Mouse (Mus musculus): ENCODE data around the gene Ptchd4. TPM values are rescaled to one million over a fixed set of nuclear protein-coding genes. Genes with fewer than 3 reads are reported as not detected.

The Ptchd4 gene
- total and polyA plus RNA-seq, 3 experiments = not detected

DNA sequence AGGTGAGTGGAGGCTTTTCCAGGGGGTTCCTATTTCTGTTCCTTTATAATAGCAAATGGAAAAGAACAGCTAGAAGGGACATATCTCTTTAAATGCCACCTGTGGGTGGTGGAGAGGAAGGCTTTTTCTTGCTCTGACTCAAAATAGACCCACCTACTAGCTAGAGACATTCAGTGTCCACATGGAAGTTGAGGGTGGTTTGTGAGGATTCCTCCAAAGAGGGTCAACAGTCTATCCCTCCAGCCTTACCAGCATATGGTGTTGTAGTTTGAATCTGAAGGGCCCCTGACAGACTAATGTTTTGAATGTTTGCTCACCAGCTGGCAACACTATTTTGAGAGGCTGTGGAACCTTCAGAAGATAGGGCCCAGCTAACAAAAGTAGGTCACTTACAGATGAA is 147.0 kb downstream of the Ptchd4 start:
- Histone ChIP-seq H3K4me3 (ENCODE audit: control insufficient read depth in 1 of 2, insufficient read depth in 1 of 2, low read depth in 2 of 2, low read length in 2 of 2) (no peak overlapping the region), H3K9me3 (replicated peaks; ENCODE audit: insufficient read depth, low read length) (no peaks in the 10 kb centered on the region), H3K27me3 (ENCODE audit: control insufficient read depth in 1 of 2, insufficient read depth in 2 of 2, low read length in 2 of 2) (no peaks in the 10 kb centered on the region), H3K79me2 (ENCODE audit: control insufficient read depth, insufficient read depth, low read length, poor library complexity) (no peaks in the 10 kb centered on the region), H3K36me3 (ENCODE audit: control insufficient read depth in 1 of 2, insufficient read depth in 2 of 2, low read length in 2 of 2) (no peaks in the 10 kb centered on the region), H3K9ac (ENCODE audit: control insufficient read depth, low read depth, low read length, poor library complexity, severe bottlenecking) (no peak overlapping the region), H3K27ac (ENCODE audit: control insufficient read depth, low read depth, low read length) (no peak overlapping the region), H3K4me1 (ENCODE audit: control insufficient read depth in 1 of 2, insufficient read depth in 2 of 2, low read length in 2 of 2) (no peaks in the 10 kb centered on the region)
- no peak for DNase-seq (ENCODE audit: low read depth, low spot score)
- TF ChIP-seq POLR2A (IDR thresholded peaks at IDR 0.05; ENCODE audit: control insufficient read depth in 1 of 2, insufficient read depth in 1 of 2, low read depth in 1 of 2, low read length in 2 of 2, poor library complexity in 1 of 2) (no peak), MEF2A (IDR thresholded peaks at IDR 0.05; ENCODE audit: extremely low read depth, insufficient replicate concordance, low read depth, low read length, poor library complexity, severe bottlenecking) (no peak), NRF1 (IDR thresholded peaks at IDR 0.05; ENCODE audit: insufficient read depth, low read depth, low read length, poor library complexity, severe bottlenecking) (no peak), MAFK (IDR thresholded peaks at IDR 0.05; ENCODE audit: borderline replicate concordance, low read depth, low read length) (no peak), MAX (IDR thresholded peaks at IDR 0.05; ENCODE audit: low read length) (no peak), NELFE (IDR thresholded peaks at IDR 0.05; ENCODE audit: low read depth, low read length) (no peak), RAD21 (IDR thresholded peaks at IDR 0.05; ENCODE audit: low read depth, low read length) (no peak), ZC3H11A (IDR thresholded peaks at IDR 0.05; ENCODE audit: low read depth, low read length) (no peak), MAZ (IDR thresholded peaks at IDR 0.05; ENCODE audit: low read depth, low read length) (no peak), TBP (IDR thresholded peaks at IDR 0.05; ENCODE audit: low read depth, low read length) (no peak), TCF12 (IDR thresholded peaks at IDR 0.05; ENCODE audit: low read depth, low read length) (no peak), SIN3A (IDR thresholded peaks at IDR 0.05; ENCODE audit: low read length) (no peak), RCOR1 (IDR thresholded peaks at IDR 0.05; ENCODE audit: low read depth, low read length) (no peak), GABPA (IDR thresholded peaks at IDR 0.05; ENCODE audit: low read depth, low read length) (no peak), ZKSCAN1 (IDR thresholded peaks at IDR 0.05; ENCODE audit: low read depth, low read length) (no peak), ZMIZ1 (IDR thresholded peaks at IDR 0.05; ENCODE audit: low read depth, low read length) (no peak)

DNA sequence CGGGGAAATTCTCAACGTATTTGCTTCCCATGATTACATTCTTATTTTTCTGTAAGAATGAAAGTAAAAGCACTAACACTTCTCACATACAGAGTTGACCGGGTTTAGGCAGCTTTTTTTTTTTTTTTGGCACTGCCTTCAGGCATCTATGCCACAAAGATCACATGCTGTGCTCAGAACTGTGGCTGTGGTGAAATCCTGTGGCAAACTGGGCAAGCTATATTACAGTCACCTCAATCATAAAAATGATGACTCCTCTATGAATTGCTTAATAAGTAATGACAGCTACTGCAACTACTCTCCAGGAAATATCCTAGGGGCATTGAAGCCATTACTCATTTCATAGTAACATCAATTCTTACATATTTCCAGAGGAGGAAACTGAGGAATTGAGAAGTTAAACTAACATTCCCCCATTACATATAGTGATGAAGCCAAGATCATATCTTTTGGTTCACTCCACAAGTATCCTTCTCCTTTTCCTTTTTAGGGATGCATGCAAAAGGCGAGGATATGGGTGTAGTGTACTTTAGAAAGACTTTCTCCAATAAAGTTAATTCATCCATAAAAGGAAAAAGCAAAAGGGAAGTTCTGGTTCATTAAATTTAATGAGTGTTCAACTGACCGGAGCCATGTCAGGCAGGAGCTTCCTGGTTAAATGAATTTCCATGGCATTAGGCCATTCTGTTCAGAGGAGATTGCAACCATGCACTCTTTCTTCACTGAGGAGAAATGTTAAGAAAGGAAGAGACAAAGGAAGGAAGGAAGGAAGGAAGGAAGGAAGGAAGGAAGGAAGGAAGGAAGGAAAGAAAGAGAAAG is 164.6 kb downstream of the Ptchd4 start:
- H3K27me3 ChIP-seq (ENCODE audit: control insufficient read depth in 1 of 2, insufficient read depth in 2 of 2, low read length in 2 of 2) = no peaks in the 10 kb centered on the region
- H3K4me1 ChIP-seq (ENCODE audit: control insufficient read depth in 1 of 2, insufficient read depth in 2 of 2, low read length in 2 of 2) = no peaks in the 10 kb centered on the region
- no peak overlapping the region for H3K4me3 ChIP-seq (ENCODE audit: control insufficient read depth in 1 of 2, insufficient read depth in 1 of 2, low read depth in 2 of 2, low read length in 2 of 2)
- H3K9ac ChIP-seq (ENCODE audit: control insufficient read depth, low read depth, low read length, poor library complexity, severe bottlenecking) = no peak overlapping the region
- H3K27ac ChIP-seq (ENCODE audit: control insufficient read depth, low read depth, low read length) = no peak overlapping the region
- DNase-seq (ENCODE audit: low read depth, low spot score) = no peak
- no peaks in the 10 kb centered on the region for H3K79me2 ChIP-seq (ENCODE audit: control insufficient read depth, insufficient read depth, low read length, poor library complexity)
- no peaks in the 10 kb centered on the region for H3K36me3 ChIP-seq (ENCODE audit: control insufficient read depth in 1 of 2, insufficient read depth in 2 of 2, low read length in 2 of 2)
- H3K9me3 ChIP-seq (replicated peaks; ENCODE audit: insufficient read depth, low read length) = no peaks in the 10 kb centered on the region
- no peak for TF ChIP-seq MAZ (IDR thresholded peaks at IDR 0.05; ENCODE audit: low read depth, low read length)
- no peak for TF ChIP-seq RCOR1 (IDR thresholded peaks at IDR 0.05; ENCODE audit: low read depth, low read length)
